Mouse (Mus musculus): Measurements from ENCODE around the gene Cd300lb. TPM values are rescaled to one million over a fixed set of nuclear protein-coding genes. Genes with fewer than 3 reads are reported as not detected.

Cd300lb gene
- polyA plus RNA-seq, 1 experiment from 2014 or later = not detected

DNA sequence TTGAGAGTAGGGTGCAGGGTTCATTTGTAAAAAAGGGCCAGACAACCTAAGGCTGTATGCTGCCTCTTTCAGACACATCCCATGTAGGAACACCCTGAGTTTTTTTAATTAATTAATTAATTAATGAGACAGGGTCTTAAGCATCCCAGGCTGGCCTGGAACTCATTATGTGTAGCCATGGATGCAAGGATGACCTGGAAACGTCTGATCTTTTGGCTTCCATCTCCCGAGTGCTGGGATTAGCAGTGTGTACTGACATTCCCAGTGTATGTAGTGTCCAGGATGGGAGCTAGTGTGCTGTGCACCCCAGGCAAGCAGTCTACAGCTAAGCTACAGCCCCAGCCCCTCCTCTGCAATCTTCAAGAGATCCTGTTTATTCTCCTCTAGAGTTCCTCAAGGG, 57.6 kb downstream of the Cd300lb start:
- Histone ChIP-seq H3K4me3 (ENCODE audit: low read length) (no peak overlapping the region), H3K9me3 (ENCODE audit: control insufficient read depth, low read length) (no peaks in the 10 kb centered on the region), H3K9ac (ENCODE audit: low read depth, low read length) (no peak overlapping the region), H3K36me3 (ENCODE audit: control insufficient read depth, insufficient read depth, low read length) (no peaks in the 10 kb centered on the region), H3K4me1 (ENCODE audit: control insufficient read depth, insufficient read depth, low read depth, low read length) (peaks cover 3% of the 10 kb centered on the region), H3K27me3 (replicated peaks; ENCODE audit: control insufficient read depth, insufficient read depth, low read length) (no peaks in the 10 kb centered on the region), H3K4me2 (ENCODE audit: low read length) (no peak overlapping the region), H3K27ac (ENCODE audit: low read depth, low read length) (no peak overlapping the region)
- WGBS = 48% methylated on average over 2 of the region's 2 CpGs
- ATAC-seq = no peak

DNA sequence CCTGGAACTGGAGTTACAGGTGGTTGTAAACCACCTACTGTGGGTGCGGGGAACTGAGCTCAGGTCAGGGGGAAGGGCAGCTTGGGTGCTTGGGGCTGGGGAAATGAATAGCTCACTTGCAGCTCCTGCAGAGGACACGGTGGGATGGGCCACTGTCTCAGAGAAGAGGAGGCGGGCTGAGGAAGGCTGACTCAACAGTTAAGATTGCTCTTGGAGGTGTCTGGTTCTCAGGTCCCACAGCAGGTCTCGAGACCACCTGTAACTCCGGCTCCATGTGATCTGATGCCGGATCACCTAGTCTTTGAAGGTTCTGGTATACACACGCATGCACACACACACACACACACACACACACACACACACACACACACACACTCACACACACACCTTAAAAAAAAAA, 58.0 kb downstream of the Cd300lb start:
- no peak for ATAC-seq
- 52% methylated on average over 7 of the region's 7 CpGs for WGBS
- H3K4me3 ChIP-seq (ENCODE audit: low read length) = no peak overlapping the region
- H3K27me3 ChIP-seq (replicated peaks; ENCODE audit: control insufficient read depth, insufficient read depth, low read length) = no peaks in the 10 kb centered on the region
- peaks cover 3% of the 10 kb centered on the region for H3K4me1 ChIP-seq (ENCODE audit: control insufficient read depth, insufficient read depth, low read depth, low read length)
- no peaks in the 10 kb centered on the region for H3K36me3 ChIP-seq (ENCODE audit: control insufficient read depth, insufficient read depth, low read length)
- no peak overlapping the region for H3K4me2 ChIP-seq (ENCODE audit: low read length)
- H3K9me3 ChIP-seq (ENCODE audit: control insufficient read depth, low read length) = no peaks in the 10 kb centered on the region
- no peak overlapping the region for H3K27ac ChIP-seq (ENCODE audit: low read depth, low read length)
- no peak overlapping the region for H3K9ac ChIP-seq (ENCODE audit: low read depth, low read length)

DNA sequence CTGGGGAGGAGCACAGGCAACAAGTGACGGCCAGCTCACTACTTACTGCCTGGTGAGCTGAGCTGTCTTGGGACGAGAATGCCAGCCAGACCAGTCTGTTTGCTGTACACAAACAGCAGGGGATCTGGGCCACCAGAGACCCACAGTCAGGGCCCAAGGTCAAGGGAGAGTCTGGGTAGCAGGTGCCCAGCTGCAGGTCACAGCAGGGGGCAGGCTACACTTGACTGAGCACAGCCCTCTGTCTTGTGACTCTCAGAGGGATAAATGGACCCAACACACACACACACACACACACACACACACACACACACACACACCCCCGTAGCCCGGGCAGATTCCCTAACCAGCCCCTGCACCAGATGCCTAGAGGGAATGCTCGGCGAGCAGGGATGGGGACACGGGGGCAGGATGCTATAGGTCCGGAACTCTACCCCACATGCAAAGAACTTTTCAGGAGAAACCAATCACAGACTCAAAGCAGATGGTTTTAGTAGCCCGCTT, 58.8 kb downstream of the Cd300lb start:
- WGBS = 15% methylated on average over 9 of the region's 9 CpGs
- H3K4me2 ChIP-seq (ENCODE audit: low read length) = no peak overlapping the region
- no peak overlapping the region for H3K4me3 ChIP-seq (ENCODE audit: low read length)

DNA sequence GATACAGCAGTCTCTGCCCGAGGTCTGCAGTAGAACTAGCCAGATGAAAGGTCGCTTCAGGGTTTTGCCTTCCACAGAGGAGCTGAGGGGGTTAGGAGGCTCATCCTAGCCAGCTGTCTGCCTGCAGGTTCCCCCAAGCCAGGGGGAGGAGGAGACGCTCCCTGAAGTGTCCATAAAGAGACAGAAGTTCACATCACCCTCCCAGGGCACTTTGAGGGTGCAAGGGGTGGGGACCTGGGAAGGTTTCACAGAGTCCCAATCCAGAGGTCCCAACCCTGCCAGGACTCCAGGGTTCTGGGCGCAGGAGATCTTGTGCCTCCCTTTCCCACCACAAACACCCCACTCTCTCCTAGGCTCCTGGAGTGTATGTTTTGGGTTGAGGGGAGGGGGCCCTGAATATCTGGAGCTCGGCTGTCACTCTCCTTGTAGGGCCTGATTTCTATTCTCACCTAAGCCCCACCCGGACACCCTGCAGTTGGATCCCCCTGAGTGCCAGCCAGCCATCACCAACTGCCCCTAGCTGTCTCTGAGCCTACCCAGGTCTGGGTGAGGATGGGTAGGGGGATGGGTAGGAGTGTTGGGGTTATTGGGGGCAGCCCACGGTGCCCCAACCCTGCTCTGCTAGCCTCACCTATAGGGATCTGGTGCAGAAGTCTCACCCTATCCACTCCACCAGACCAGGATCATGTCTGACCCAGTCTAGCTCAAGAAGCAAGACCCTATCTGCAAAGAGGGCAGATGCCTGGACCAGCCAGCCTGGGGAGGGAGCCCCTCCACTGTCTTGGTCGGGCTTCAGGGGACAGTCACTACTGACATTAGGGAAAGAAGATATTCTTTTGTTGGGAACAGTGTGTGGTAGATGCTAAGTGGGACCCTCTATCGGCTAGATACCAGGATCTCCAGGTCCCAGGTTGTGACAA, 59.7 kb downstream of the Cd300lb start:
- Histone ChIP-seq H3K27ac (ENCODE audit: low read depth, low read length) (no peak overlapping the region), H3K4me2 (ENCODE audit: low read length) (no peak overlapping the region), H3K4me3 (ENCODE audit: low read length) (no peak overlapping the region), H3K9ac (ENCODE audit: low read depth, low read length) (no peak overlapping the region), H3K4me1 (ENCODE audit: control insufficient read depth, insufficient read depth, low read depth, low read length) (peaks cover 3% of the 10 kb centered on the region), H3K9me3 (ENCODE audit: control insufficient read depth, low read length) (no peaks in the 10 kb centered on the region), H3K36me3 (ENCODE audit: control insufficient read depth, insufficient read depth, low read length) (no peaks in the 10 kb centered on the region), H3K27me3 (replicated peaks; ENCODE audit: control insufficient read depth, insufficient read depth, low read length) (no peaks in the 10 kb centered on the region)
- 67% methylated on average over 9 of the region's 9 CpGs for WGBS
- ATAC-seq = no peak

More for the DNA sequence above, 58.8 kb downstream of the Cd300lb start:
- Histone ChIP-seq H3K4me1 (ENCODE audit: control insufficient read depth, insufficient read depth, low read depth, low read length) (peaks cover 3% of the 10 kb centered on the region), H3K36me3 (ENCODE audit: control insufficient read depth, insufficient read depth, low read length) (no peaks in the 10 kb centered on the region), H3K27ac (ENCODE audit: low read depth, low read length) (no peak overlapping the region), H3K9ac (ENCODE audit: low read depth, low read length) (no peak overlapping the region), H3K27me3 (replicated peaks; ENCODE audit: control insufficient read depth, insufficient read depth, low read length) (no peaks in the 10 kb centered on the region), H3K9me3 (ENCODE audit: control insufficient read depth, low read length) (no peaks in the 10 kb centered on the region)
- no peak for ATAC-seq

DNA sequence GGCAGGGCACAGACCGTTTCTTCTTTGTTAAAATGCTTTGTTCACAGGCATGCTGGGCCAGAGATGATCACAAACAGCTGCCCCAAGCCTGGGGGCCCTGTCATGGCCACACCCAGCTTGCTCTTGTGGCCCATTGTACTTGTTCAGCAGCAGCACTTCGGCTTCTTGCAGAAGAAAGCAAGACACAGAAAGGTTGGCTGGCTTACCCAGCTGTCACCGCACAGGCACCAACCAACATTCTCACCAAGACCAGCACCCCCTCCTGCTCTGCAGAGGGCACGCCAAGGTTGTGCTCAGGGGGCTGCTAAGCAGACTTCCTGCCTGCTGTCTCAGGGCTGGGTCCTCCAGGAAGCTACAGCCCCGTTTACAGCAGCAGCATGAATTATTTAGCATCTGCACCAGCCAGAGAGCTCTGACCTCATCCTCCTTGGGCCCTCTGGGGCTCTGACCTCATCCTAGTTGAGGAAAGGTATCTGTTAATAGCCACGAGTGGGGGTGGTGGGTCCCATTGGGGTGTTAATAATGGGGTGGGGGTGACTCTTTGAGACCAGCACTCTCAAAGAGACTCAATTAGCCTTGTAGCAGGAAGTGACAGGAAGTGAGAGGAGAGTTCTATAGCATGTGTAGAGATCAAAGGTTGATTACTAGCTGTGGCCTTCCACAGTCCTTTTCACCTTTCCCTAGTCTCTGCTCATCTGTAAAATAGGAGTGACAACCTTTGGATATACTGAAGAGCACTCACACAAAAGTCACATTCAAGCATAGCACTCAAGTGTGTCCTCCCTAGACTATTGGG, 61.0 kb downstream of the Cd300lb start:
- WGBS = 16% methylated on average over 6 of the region's 6 CpGs
- H3K4me1 ChIP-seq (ENCODE audit: control insufficient read depth, insufficient read depth, low read depth, low read length) = peaks cover 3% of the 10 kb centered on the region
- no peak overlapping the region for H3K4me2 ChIP-seq (ENCODE audit: low read length)
- H3K27ac ChIP-seq (ENCODE audit: low read depth, low read length) = no peak overlapping the region
- no peak overlapping the region for H3K9ac ChIP-seq (ENCODE audit: low read depth, low read length)
- no peaks in the 10 kb centered on the region for H3K9me3 ChIP-seq (ENCODE audit: control insufficient read depth, low read length)
- H3K36me3 ChIP-seq (ENCODE audit: control insufficient read depth, insufficient read depth, low read length) = no peaks in the 10 kb centered on the region
- no peak overlapping the region for H3K4me3 ChIP-seq (ENCODE audit: low read length)
- ATAC-seq = no peak
- no peaks in the 10 kb centered on the region for H3K27me3 ChIP-seq (replicated peaks; ENCODE audit: control insufficient read depth, insufficient read depth, low read length)

Other genes starting within 250 kb of the Cd300lb start
- 2.5 and 3.0 TPM in 2 replicates for gene Dnaic2, start 207.0 kb downstream of the Cd300lb start, polyA plus RNA-seq (2015; fragmentation: Nextera tagmentation; extraction: Ambion mirVana)
- 0.55 and 0.69 TPM in 2 replicates for gene Kif19a, start 169.0 kb downstream of the Cd300lb start, polyA plus RNA-seq (2015; fragmentation: Nextera tagmentation; extraction: Ambion mirVana)
- 22.4 and 24.2 TPM in 2 replicates for gene Btbd17, start 138.4 kb downstream of the Cd300lb start, polyA plus RNA-seq (2015; fragmentation: Nextera tagmentation; extraction: Ambion mirVana)
- gene Gpr142, start 135.5 kb downstream of the Cd300lb start, polyA plus RNA-seq (2015; fragmentation: Nextera tagmentation; extraction: Ambion mirVana) = not detected in 2 replicates
- 9.7 and 12.9 TPM in 2 replicates for gene Gprc5c, start 83.2 kb downstream of the Cd300lb start, polyA plus RNA-seq (2015; fragmentation: Nextera tagmentation; extraction: Ambion mirVana)
- gene Cd300a, start 44.3 kb downstream of the Cd300lb start, polyA plus RNA-seq (2015; fragmentation: Nextera tagmentation; extraction: Ambion mirVana) = 0.97 and 1.6 TPM in 2 replicates
- not detected in 2 replicates for gene Cd300c, start 34.8 kb upstream of the Cd300lb start, polyA plus RNA-seq (2015; fragmentation: Nextera tagmentation; extraction: Ambion mirVana)
- 0.20 TPM in 1 of 2 replicates, not detected in the other for gene Cd300ld, start 55.5 kb upstream of the Cd300lb start, polyA plus RNA-seq (2015; fragmentation: Nextera tagmentation; extraction: Ambion mirVana)
- gene Cd300c2, start 67.5 kb upstream of the Cd300lb start, polyA plus RNA-seq (2015; fragmentation: Nextera tagmentation; extraction: Ambion mirVana) = 1.4 TPM in 2 replicates
- not detected in 2 replicates for gene Cd300ld2, start 81.8 kb upstream of the Cd300lb start, polyA plus RNA-seq (2015; fragmentation: Nextera tagmentation; extraction: Ambion mirVana)
- not detected in 2 replicates for gene Cd300ld4, start 92.6 kb upstream of the Cd300lb start, polyA plus RNA-seq (2015; fragmentation: Nextera tagmentation; extraction: Ambion mirVana)
- not detected in 2 replicates for gene Cd300ld5, start 103.4 kb upstream of the Cd300lb start, polyA plus RNA-seq (2015; fragmentation: Nextera tagmentation; extraction: Ambion mirVana)
- gene Cd300ld3, start 114.0 kb upstream of the Cd300lb start, polyA plus RNA-seq (2015; fragmentation: Nextera tagmentation; extraction: Ambion mirVana) = not detected in 2 replicates
- 0.08 and 0.12 TPM in 2 replicates for gene Cd300e, start 127.8 kb upstream of the Cd300lb start, polyA plus RNA-seq (2015; fragmentation: Nextera tagmentation; extraction: Ambion mirVana)
- gene Rab37, start 157.0 kb upstream of the Cd300lb start, polyA plus RNA-seq (2015; fragmentation: Nextera tagmentation; extraction: Ambion mirVana) = 0.89 and 1.3 TPM in 2 replicates
- gene Cd300lf, start 199.6 kb upstream of the Cd300lb start, polyA plus RNA-seq (2015; fragmentation: Nextera tagmentation; extraction: Ambion mirVana) = 0.29 and 0.32 TPM in 2 replicates
- 81.5 and 93.4 TPM in 2 replicates for gene Slc9a3r1, start 229.0 kb upstream of the Cd300lb start, polyA plus RNA-seq (2015; fragmentation: Nextera tagmentation; extraction: Ambion mirVana)

Measured in hindbrain, embryonic 16.5 days (tissue).